Mouse (Mus musculus): ENCODE measurements around the gene Olfr412.

The Olfr412 gene

GRCm38 (mm10) chr11:74413449-74413972 is 51.6 kb downstream of the Olfr412 start:
- DNase-seq (ENCODE audit: low read depth, low spot score): no peak

DNA sequence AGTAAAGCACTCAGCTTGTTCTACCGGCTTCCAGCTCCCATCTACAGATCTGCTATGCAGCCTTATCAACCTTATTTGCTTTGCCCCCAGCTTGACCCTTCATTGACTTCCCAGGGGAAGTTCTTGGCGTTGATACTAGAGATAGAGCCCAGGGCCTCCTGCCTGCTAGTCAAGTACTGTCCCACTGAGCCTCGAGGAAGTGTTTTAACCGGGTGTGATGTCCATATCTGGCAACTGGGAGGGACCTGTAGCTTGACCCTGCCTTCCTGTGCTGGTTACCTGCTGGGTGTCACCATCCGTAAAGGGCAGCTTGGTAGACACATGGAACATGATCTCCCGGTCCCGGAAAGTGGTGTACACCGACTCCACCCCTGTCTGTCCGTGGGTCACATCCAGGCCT is 52.2 kb downstream of the Olfr412 start:
- no peak for DNase-seq (ENCODE audit: low read depth, low spot score)

GRCm38 (mm10) chr11:74415736-74416135 is 53.9 kb downstream of the Olfr412 start:
- DNase-seq (ENCODE audit: low read depth, low spot score): no peak
